In the genomic region with DNA sequence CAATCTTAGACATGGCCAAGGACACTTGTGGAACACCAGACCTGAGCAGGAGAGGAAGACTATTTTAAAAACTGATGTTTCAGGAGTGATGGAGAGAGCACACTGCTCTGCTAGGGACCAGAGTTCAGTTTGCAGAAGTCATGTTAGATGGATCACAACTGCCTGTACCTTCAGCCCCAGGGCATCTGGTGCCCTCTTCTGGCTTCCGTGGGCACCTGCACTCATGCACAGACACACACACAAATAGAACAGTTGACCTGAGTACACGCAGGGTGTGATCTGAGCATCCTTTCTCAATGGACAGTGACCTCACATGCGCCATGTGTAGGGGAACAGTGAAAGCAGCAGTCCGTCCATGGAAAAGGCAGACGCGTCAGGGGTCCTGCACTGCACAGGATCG, we compare ENCODE assay signal across 20 mouse cellular contexts. TPM values are rescaled to one million over a fixed set of nuclear protein-coding genes. Genes with fewer than 3 reads are reported as not detected.
DNase-seq lines count a peak whose midpoint lies in the region; ATAC-seq and TF ChIP-seq lines count a peak whose summit lies in the region.
"Had no signal": no experiment of that assay in that cellular context is flagged by ENCODE, and none has a peak within 500 bp of the region (broad histone marks: within the 10 kb centered on the region; RNA-seq: fewer than 3 reads in every experiment).

No protein-coding gene starts in this region.

- peak; percentile 36 for TF ChIP-seq RAD21 in CH12.LX (IDR thresholded peaks at IDR 0.05; ENCODE audit: low read depth, low read length)

- H3K27me3 ChIP-seq in heart, adult 2 months (ENCODE audit: control insufficient read depth, insufficient read depth, low read length) = no peaks in the 10 kb centered on the region
- no peaks in the 10 kb centered on the region for H3K27me3 ChIP-seq in CH12.LX (replicated peaks)
- no peaks in the 10 kb centered on the region for H3K27me3 ChIP-seq in forebrain, embryonic 16.5 days (replicated peaks; ENCODE audit: control insufficient read depth, insufficient read depth, low read length)
- H3K27me3 ChIP-seq: embryonic facial prominence, embryonic 12.5 days; limb, embryonic 12.5 days; midbrain, embryonic 12.5 days had no signal

- H3K36me3 ChIP-seq in heart, adult 2 months (ENCODE audit: control insufficient read depth, insufficient read depth, low read length) = no peaks in the 10 kb centered on the region
- peaks cover 98 to 100% of the 10 kb centered on the region in 2 experiments for H3K36me3 ChIP-seq in CH12.LX (replicated peaks in 1 of 2; ENCODE audit: control insufficient read depth in 1 of 2, insufficient read depth in 1 of 2, low read length in 1 of 2)
- H3K36me3 ChIP-seq in forebrain, embryonic 16.5 days (ENCODE audit: control insufficient read depth, insufficient read depth) = peaks cover 35% of the 10 kb centered on the region

- no peak overlapping the region for H3K4me3 ChIP-seq in heart, adult 2 months
- no peak overlapping the region for H3K4me3 ChIP-seq in lung, adult 2 months (replicated peaks; ENCODE audit: extremely low read depth, low read depth, low read length)
- H3K4me3 ChIP-seq in CH12.LX (replicated peaks in 1 of 3; ENCODE audit: low read depth in 2 of 3, low read length in 2 of 3, poor library complexity in 1 of 3) = no peak overlapping the region
- H3K4me3 ChIP-seq in embryonic fibroblast, embryonic 13.5 days (ENCODE audit: insufficient read depth, low read length) = no peak overlapping the region
- H3K4me3 ChIP-seq in forebrain, embryonic 16.5 days (replicated peaks; ENCODE audit: low read length) = no peak overlapping the region
- H3K4me3 ChIP-seq: embryonic facial prominence, embryonic 12.5 days; limb, embryonic 12.5 days; midbrain, embryonic 12.5 days had no signal

- no peak overlapping the region for H3K4me2 ChIP-seq in CH12.LX (ENCODE audit: insufficient read depth, low read depth, poor library complexity, severe bottlenecking)
- H3K4me2 ChIP-seq in forebrain, embryonic 16.5 days (ENCODE audit: low read length) = no peak overlapping the region
- H3K4me2 ChIP-seq: embryonic facial prominence, embryonic 12.5 days; limb, embryonic 12.5 days; midbrain, embryonic 12.5 days had no signal

- 98% methylated on average over 7 of the region's 7 CpGs for WGBS in heart, adult 2 months
- WGBS in lung, adult 2 months = 97% methylated on average over 7 of the region's 7 CpGs
- 97% methylated on average over 7 of the region's 7 CpGs for WGBS in forebrain, embryonic 16.5 days

- dilution Hi-C loops in CH12.LX (cut with MboI; ENCODE audit: extremely low pct_ligation_motif_present, extremely low pct_unique_long_range_greater_than_20kb, low sequenced_read_pairs) = no loop called here

- in situ Hi-C loops in CH12.LX (cut with MboI; ENCODE audit: low pct_ligation_motif_present, low pct_unique_long_range_greater_than_20kb, low sequenced_read_pairs) = no loop called here

- no peaks in the 10 kb centered on the region for H3K79me2 ChIP-seq in heart, adult 2 months (replicated peaks; ENCODE audit: control insufficient read depth, insufficient read depth, low read length)
- H3K79me2 ChIP-seq in CH12.LX (replicated peaks; ENCODE audit: control insufficient read depth, extremely low read depth, insufficient read depth, poor library complexity, severe bottlenecking) = no peaks in the 10 kb centered on the region

- H3K4me1 ChIP-seq in heart, adult 2 months (ENCODE audit: control insufficient read depth, insufficient read depth, low read length) = no peaks in the 10 kb centered on the region
- no peaks in the 10 kb centered on the region for H3K4me1 ChIP-seq in lung, adult 2 months (ENCODE audit: control insufficient read depth, insufficient read depth, low read length)
- no peaks in the 10 kb centered on the region for H3K4me1 ChIP-seq in CH12.LX (ENCODE audit: control insufficient read depth in 1 of 2, insufficient read depth in 2 of 2)
- no peaks in the 10 kb centered on the region for H3K4me1 ChIP-seq in embryonic fibroblast, embryonic 13.5 days (ENCODE audit: control insufficient read depth, insufficient read depth, low read length)
- no peaks in the 10 kb centered on the region for H3K4me1 ChIP-seq in forebrain, embryonic 16.5 days (replicated peaks; ENCODE audit: control insufficient read depth, insufficient read depth, low read length)
- H3K4me1 ChIP-seq: embryonic facial prominence, embryonic 12.5 days; limb, embryonic 12.5 days; midbrain, embryonic 12.5 days had no signal

- ATAC-seq in forebrain, embryonic 16.5 days = no peak
- ATAC-seq in frontal cortex, adult (ENCODE audit: low TSS enrichment) = no peak
- ATAC-seq: hindbrain, postnatal 0 days had no signal

- no peak for TF ChIP-seq POLR2A in heart, adult 2 months (IDR thresholded peaks at IDR 0.05; ENCODE audit: insufficient read depth, low read depth, low read length)
- TF ChIP-seq POLR2A in lung, adult 2 months (IDR thresholded peaks at IDR 0.05; ENCODE audit: borderline replicate concordance, extremely low read depth, low read depth, low read length) = no peak
- TF ChIP-seq POLR2A in CH12.LX (IDR thresholded peaks at IDR 0.05; ENCODE audit: low read depth, low read length) = no peak
- no peak for TF ChIP-seq POLR2A in embryonic fibroblast, embryonic 13.5 days (IDR thresholded peaks at IDR 0.05; ENCODE audit: low read depth, low read length)

- DNase-seq in heart, adult 2 months = no peak
- DNase-seq in heart, adult 8-10 months (ENCODE audit: low spot score) = no peak
- no peak for DNase-seq in lung, adult 2 months
- DNase-seq in lung, postnatal 25 days (ENCODE audit: low spot score) = no peak
- DNase-seq in CH12.LX (ENCODE audit: extremely low read depth) = peak; percentile 26
- DNase-seq: adrenal gland, postnatal 10 days; cerebellum, postnatal 25 days; heart, postnatal 36 days; kidney, postnatal 10 days; lung, postnatal 10 days; thymus, adult 18-20 months had no signal

- peak; percentile 43 for TF ChIP-seq CTCF in heart, adult 2 months (IDR thresholded peaks at IDR 0.05)
- TF ChIP-seq CTCF in lung, adult 2 months (IDR thresholded peaks at IDR 0.05; ENCODE audit: insufficient read depth, low read length) = peak; percentile 35; the same call in 1 of the 2 replicates
- peak; percentile 31 to 46; a peak in 3 of 4 replicates for TF ChIP-seq CTCF in CH12.LX (conservative IDR thresholded peaks at IDR 0.05 in 1 of 2, IDR thresholded peaks at IDR 0.05 in 1 of 2; ENCODE audit: low read depth in 2 of 2, low read length in 2 of 2)
- peak; percentile 34; the same call in 1 of the 2 replicates for TF ChIP-seq CTCF in embryonic fibroblast, embryonic 13.5 days (IDR thresholded peaks at IDR 0.05; ENCODE audit: borderline replicate concordance, insufficient read depth, low read length)

- peaks cover 12% of the 10 kb centered on the region for H3K9me3 ChIP-seq in CH12.LX (replicated peaks; ENCODE audit: low read length)
- H3K9me3 ChIP-seq in forebrain, embryonic 16.5 days (ENCODE audit: control insufficient read depth, low read length) = no peaks in the 10 kb centered on the region
- H3K9me3 ChIP-seq: embryonic facial prominence, embryonic 12.5 days; limb, embryonic 12.5 days; midbrain, embryonic 12.5 days had no signal

- intact Hi-C loops in heart, adult 2 months (cut with DNase I) = no loop called here

- no peak for TF ChIP-seq EP300 in heart, adult 2 months (IDR thresholded peaks at IDR 0.05; ENCODE audit: insufficient read depth, low read depth, low read length)
- no peak for TF ChIP-seq EP300 in CH12.LX (IDR thresholded peaks at IDR 0.05; ENCODE audit: low read length)

- H3K9ac ChIP-seq in heart, adult 2 months (ENCODE audit: low read depth, low read length) = no peak overlapping the region
- H3K9ac ChIP-seq in CH12.LX (ENCODE audit: insufficient read depth, low read depth) = no peak overlapping the region
- no peak overlapping the region for H3K9ac ChIP-seq in forebrain, embryonic 16.5 days (replicated peaks; ENCODE audit: low read depth, low read length)
- H3K9ac ChIP-seq: embryonic facial prominence, embryonic 12.5 days; limb, embryonic 12.5 days; midbrain, embryonic 12.5 days had no signal

- no peak overlapping the region for H3K27ac ChIP-seq in heart, adult 2 months
- H3K27ac ChIP-seq in CH12.LX (ENCODE audit: insufficient read depth, low read depth) = no peak overlapping the region; the same call in 1 of the 2 replicates
- H3K27ac ChIP-seq in embryonic fibroblast, embryonic 13.5 days (ENCODE audit: insufficient read depth, low read length) = no peak overlapping the region
- H3K27ac ChIP-seq in forebrain, embryonic 16.5 days (ENCODE audit: low read length) = no peak overlapping the region
- H3K27ac ChIP-seq: embryonic facial prominence, embryonic 12.5 days; hindbrain, postnatal 0 days; limb, embryonic 12.5 days; midbrain, embryonic 12.5 days had no signal

RNA-seq across cellular contexts. Expression of a gene that starts 7.9 kb away (rescaled TPM):
- 1 to 10 TPM; 5.6 to 7.7 TPM for total RNA-seq in heart, adult 2 months (2021)
- 12.3 and 15.8 TPM in 2 replicates for polyA plus RNA-seq in heart, adult 2 months (2012; rRNA removed)
- 10 to 100 TPM in 1 of 4 experiments, 1 to 10 TPM in 3; 5.0 to 12.4 (median 7.7) TPM for total RNA-seq in heart, adult 8-10 months (2022)
- 28.6 and 30.6 TPM in 2 replicates for polyA plus RNA-seq in lung, adult 2 months (2012; rRNA removed)
- total RNA-seq in CH12.LX (2012; rRNA removed) = 40.4 and 55.7 TPM in 2 replicates
- total RNA-seq in CH12.LX (2014; rRNA removed) = 23.8 and 27.9 TPM in 2 replicates
- 63.1 and 80.6 TPM in 2 replicates for polyA plus RNA-seq in CH12.LX (2012; ENCODE audit: insufficient read length, low read depth)
- polyA plus RNA-seq in embryonic fibroblast, embryonic 13.5 days (2011; ENCODE audit: insufficient read length, low read depth, missing spikeins) = 36.0 and 37.2 TPM in 2 replicates
- polyA plus RNA-seq in forebrain, embryonic 16.5 days (2015; fragmentation: Nextera tagmentation; extraction: Ambion mirVana) = 72.5 and 87.3 TPM in 2 replicates

RNA-seq across cellular contexts. Expression of a gene that starts 8.0 kb away (rescaled TPM):
- 10 to 100 TPM; 36.9 to 41.6 TPM for total RNA-seq in heart, adult 2 months (2021)
- 91.3 and 99.4 TPM in 2 replicates for polyA plus RNA-seq in heart, adult 2 months (2012; rRNA removed)
- total RNA-seq in heart, adult 8-10 months (2022) = 10 to 100 TPM; 38.4 to 68.1 (median 57.1) TPM
- 83.8 and 93.2 TPM in 2 replicates for polyA plus RNA-seq in lung, adult 2 months (2012; rRNA removed)
- total RNA-seq in CH12.LX (2012; rRNA removed) (8.5 and 9.1 TPM in 2 replicates), CH12.LX (2014; rRNA removed) (6.5 and 7.7 TPM in 2 replicates)
- 12.9 and 13.0 TPM in 2 replicates for polyA plus RNA-seq in CH12.LX (2012; ENCODE audit: insufficient read length, low read depth)
- polyA plus RNA-seq in embryonic fibroblast, embryonic 13.5 days (2011; ENCODE audit: insufficient read length, low read depth, missing spikeins) = 38.9 and 39.0 TPM in 2 replicates
- 39.6 and 41.8 TPM in 2 replicates for polyA plus RNA-seq in forebrain, embryonic 16.5 days (2015; fragmentation: Nextera tagmentation; extraction: Ambion mirVana)

RNA-seq across cellular contexts. Expression of a gene that starts 23.3 kb away (rescaled TPM):
- total RNA-seq in heart, adult 2 months (2021) = 1 to 10 TPM; 1.6 to 8.1 TPM
- 6.8 and 8.2 TPM in 2 replicates for polyA plus RNA-seq in heart, adult 2 months (2012; rRNA removed)
- 10 to 100 TPM in 2 of 4 experiments, 1 to 10 TPM in 2; 2.7 to 14.4 (median 8.2) TPM for total RNA-seq in heart, adult 8-10 months (2022)
- polyA plus RNA-seq in lung, adult 2 months (2012; rRNA removed) = 1.4 and 1.5 TPM in 2 replicates
- 0.47 and 1.0 TPM in 2 replicates for total RNA-seq in CH12.LX (2012; rRNA removed)
- 0.28 and 0.44 TPM in 2 replicates for total RNA-seq in CH12.LX (2014; rRNA removed)
- polyA plus RNA-seq in CH12.LX (2012; ENCODE audit: insufficient read length, low read depth) = 0.19 and 0.49 TPM in 2 replicates
- not detected in 2 replicates for polyA plus RNA-seq in embryonic fibroblast, embryonic 13.5 days (2011; ENCODE audit: insufficient read length, low read depth, missing spikeins)
- not detected in 2 replicates for polyA plus RNA-seq in forebrain, embryonic 16.5 days (2015; fragmentation: Nextera tagmentation; extraction: Ambion mirVana)
- total RNA-seq: hindbrain, postnatal 0 days; layer of hippocampus, postnatal 14 days had no signal
- polyA plus RNA-seq: forebrain, embryonic 11.5 days; hindbrain, postnatal 0 days; midbrain, embryonic 12.5 days had no signal

RNA-seq across cellular contexts. Expression of a gene that starts 40.7 kb away (rescaled TPM):
- total RNA-seq in heart, adult 2 months (2021) = 1 to 10 TPM; 4.0 to 5.6 TPM
- polyA plus RNA-seq in heart, adult 2 months (2012; rRNA removed) = 8.5 and 9.0 TPM in 2 replicates
- 1 to 10 TPM; 3.9 to 5.6 (median 4.9) TPM for total RNA-seq in heart, adult 8-10 months (2022)
- polyA plus RNA-seq in lung, adult 2 months (2012; rRNA removed) = 27.4 and 31.9 TPM in 2 replicates
- total RNA-seq in CH12.LX (2012; rRNA removed) (42.5 and 54.0 TPM in 2 replicates), CH12.LX (2014; rRNA removed) (56.2 and 80.3 TPM in 2 replicates)
- 47.3 and 50.3 TPM in 2 replicates for polyA plus RNA-seq in CH12.LX (2012; ENCODE audit: insufficient read length, low read depth)
- 18.1 and 22.0 TPM in 2 replicates for polyA plus RNA-seq in embryonic fibroblast, embryonic 13.5 days (2011; ENCODE audit: insufficient read length, low read depth, missing spikeins)
- polyA plus RNA-seq in forebrain, embryonic 16.5 days (2015; fragmentation: Nextera tagmentation; extraction: Ambion mirVana) = 51.0 and 60.0 TPM in 2 replicates

RNA-seq across cellular contexts. Expression of a gene that starts 51.1 kb away (rescaled TPM):
- 10 to 100 TPM; 41.2 to 43.9 TPM for total RNA-seq in heart, adult 2 months (2021)
- 62.1 and 92.8 TPM in 2 replicates for polyA plus RNA-seq in heart, adult 2 months (2012; rRNA removed)
- 10 to 100 TPM; 39.2 to 50.2 (median 44.5) TPM for total RNA-seq in heart, adult 8-10 months (2022)
- polyA plus RNA-seq in lung, adult 2 months (2012; rRNA removed) = 294 and 407 TPM in 2 replicates
- total RNA-seq in CH12.LX (2012; rRNA removed) (978 and 1,119 TPM in 2 replicates), CH12.LX (2014; rRNA removed) (450 and 466 TPM in 2 replicates)
- polyA plus RNA-seq in CH12.LX (2012; ENCODE audit: insufficient read length, low read depth) = 848 and 1,050 TPM in 2 replicates
- polyA plus RNA-seq in embryonic fibroblast, embryonic 13.5 days (2011; ENCODE audit: insufficient read length, low read depth, missing spikeins) = 133 and 158 TPM in 2 replicates
- 25.1 and 30.5 TPM in 2 replicates for polyA plus RNA-seq in forebrain, embryonic 16.5 days (2015; fragmentation: Nextera tagmentation; extraction: Ambion mirVana)
